Mouse (Mus musculus): ENCODE results near the gene Vmn1r26. TPM values are rescaled to one million over a fixed set of nuclear protein-coding genes. Genes with fewer than 3 reads are reported as not detected.

Gene Vmn1r26
- not detected in 2 replicates for total RNA-seq (2012; rRNA removed)
- polyA plus RNA-seq (2012; ENCODE audit: insufficient read depth in 1 of 2, insufficient read length in 2 of 2, low read depth in 1 of 2, low replicate concordance in 2 of 2, missing spikeins in 1 of 2), result not detected

GRCm38 (mm10) chr6:58015059-58015458 is at the start of gene Vmn1r26:
Gene Vmn1r26, minus strand, starts transcription at chr6:58015159.
- no peaks in the 10 kb centered on the region for H3K79me2 ChIP-seq (ENCODE audit: control insufficient read depth, insufficient read depth, low read length, poor library complexity)
- TF ChIP-seq GABPA (IDR thresholded peaks at IDR 0.05; ENCODE audit: low read depth, low read length), result no peak
- TF ChIP-seq ETS1 (IDR thresholded peaks at IDR 0.05; ENCODE audit: low read depth, low read length), result no peak
- TF ChIP-seq BHLHE40 (IDR thresholded peaks at IDR 0.05; ENCODE audit: borderline replicate concordance, low read depth, low read length), result no peak
- no peak for TF ChIP-seq MAX (IDR thresholded peaks at IDR 0.05; ENCODE audit: low read length)
- no peak for TF ChIP-seq MYC (IDR thresholded peaks at IDR 0.05; ENCODE audit: low read depth, low read length)
- no peak for TF ChIP-seq NRF1 (IDR thresholded peaks at IDR 0.05; ENCODE audit: insufficient read depth, low read depth, low read length, poor library complexity, severe bottlenecking)
- TF ChIP-seq MXI1 (IDR thresholded peaks at IDR 0.05; ENCODE audit: low read depth, low read length), result no peak
- no peak for TF ChIP-seq MYB (IDR thresholded peaks at IDR 0.05; ENCODE audit: low read depth, low read length)
- TF ChIP-seq POLR2A (IDR thresholded peaks at IDR 0.05; ENCODE audit: control insufficient read depth in 1 of 2, insufficient read depth in 1 of 2, low read depth in 1 of 2, low read length in 2 of 2, poor library complexity in 1 of 2), result no peak
- TF ChIP-seq EP300 (IDR thresholded peaks at IDR 0.05; ENCODE audit: low read depth in 1 of 2, low read length in 2 of 2), result no peak
- TF ChIP-seq MAZ (IDR thresholded peaks at IDR 0.05; ENCODE audit: low read depth, low read length), result no peak
- no peak for TF ChIP-seq CHD2 (IDR thresholded peaks at IDR 0.05; ENCODE audit: low read length)
- no peak for TF ChIP-seq E2F4 (IDR thresholded peaks at IDR 0.05; ENCODE audit: borderline replicate concordance, low read depth, low read length)
- TF ChIP-seq KAT2A (conservative IDR thresholded peaks at IDR 0.05; ENCODE audit: low read depth, low read length), result no peak
- TF ChIP-seq USF2 (IDR thresholded peaks at IDR 0.05; ENCODE audit: borderline replicate concordance in 1 of 2, insufficient read depth in 1 of 2, low read depth in 1 of 2, low read length in 2 of 2), result no peak
- TF ChIP-seq USF1 (IDR thresholded peaks at IDR 0.05; ENCODE audit: low read depth, low read length), result no peak
- TF ChIP-seq ZNF384 (IDR thresholded peaks at IDR 0.05; ENCODE audit: low read depth, low read length), result no peak
- no peak for TF ChIP-seq TAL1 (IDR thresholded peaks at IDR 0.05; ENCODE audit: low read length)
- TF ChIP-seq UBTF (IDR thresholded peaks at IDR 0.05; ENCODE audit: borderline replicate concordance, insufficient read depth, low read depth, low read length), result no peak
- TF ChIP-seq MAFK (IDR thresholded peaks at IDR 0.05; ENCODE audit: borderline replicate concordance, low read depth, low read length), result no peak
- H3K9ac ChIP-seq (ENCODE audit: control insufficient read depth, low read depth, low read length, poor library complexity, severe bottlenecking), result no peak within 1 kb of the TSS
- H3K27ac ChIP-seq (ENCODE audit: control insufficient read depth, low read depth, low read length), result no peak within 1 kb of the TSS
- H3K4me1 ChIP-seq (ENCODE audit: control insufficient read depth in 1 of 2, insufficient read depth in 2 of 2, low read length in 2 of 2), result no peaks in the 10 kb centered on the region
- H3K9me3 ChIP-seq (replicated peaks; ENCODE audit: insufficient read depth, low read length), result no peaks in the 10 kb centered on the region
- H3K36me3 ChIP-seq (ENCODE audit: control insufficient read depth in 1 of 2, insufficient read depth in 2 of 2, low read length in 2 of 2), result no peaks in the 10 kb centered on the region
- H3K27me3 ChIP-seq (ENCODE audit: control insufficient read depth in 1 of 2, insufficient read depth in 2 of 2, low read length in 2 of 2), result no peaks in the 10 kb centered on the region
- no peak for DNase-seq (ENCODE audit: low read depth, low spot score)
- H3K4me3 ChIP-seq (ENCODE audit: control insufficient read depth in 1 of 2, insufficient read depth in 1 of 2, low read depth in 2 of 2, low read length in 2 of 2), result no peak within 1 kb of the TSS

GRCm38 (mm10) chr6:58044025-58044424 is 29.1 kb upstream of the Vmn1r26 start:
- Histone ChIP-seq H3K9me3 (replicated peaks; ENCODE audit: insufficient read depth, low read length) (no peaks in the 10 kb centered on the region), H3K27me3 (ENCODE audit: control insufficient read depth in 1 of 2, insufficient read depth in 2 of 2, low read length in 2 of 2) (no peaks in the 10 kb centered on the region), H3K4me1 (ENCODE audit: control insufficient read depth in 1 of 2, insufficient read depth in 2 of 2, low read length in 2 of 2) (no peaks in the 10 kb centered on the region), H3K4me3 (ENCODE audit: control insufficient read depth in 1 of 2, insufficient read depth in 1 of 2, low read depth in 2 of 2, low read length in 2 of 2) (no peak overlapping the region), H3K36me3 (ENCODE audit: control insufficient read depth in 1 of 2, insufficient read depth in 2 of 2, low read length in 2 of 2) (no peaks in the 10 kb centered on the region), H3K79me2 (ENCODE audit: control insufficient read depth, insufficient read depth, low read length, poor library complexity) (no peaks in the 10 kb centered on the region), H3K9ac (ENCODE audit: control insufficient read depth, low read depth, low read length, poor library complexity, severe bottlenecking) (no peak overlapping the region), H3K27ac (ENCODE audit: control insufficient read depth, low read depth, low read length) (no peak overlapping the region)
- TF ChIP-seq ETS1 (IDR thresholded peaks at IDR 0.05; ENCODE audit: low read depth, low read length) (no peak), CHD1 (IDR thresholded peaks at IDR 0.05; ENCODE audit: low read depth, low read length) (no peak), TAL1 (IDR thresholded peaks at IDR 0.05; ENCODE audit: low read length) (no peak), UBTF (IDR thresholded peaks at IDR 0.05; ENCODE audit: borderline replicate concordance, insufficient read depth, low read depth, low read length) (no peak), ZKSCAN1 (IDR thresholded peaks at IDR 0.05; ENCODE audit: low read depth, low read length) (no peak), NELFE (IDR thresholded peaks at IDR 0.05; ENCODE audit: low read depth, low read length) (no peak), ELF1 (IDR thresholded peaks at IDR 0.05; ENCODE audit: low read depth, low read length) (no peak), ZC3H11A (IDR thresholded peaks at IDR 0.05; ENCODE audit: low read depth, low read length) (no peak), E2F4 (IDR thresholded peaks at IDR 0.05; ENCODE audit: borderline replicate concordance, low read depth, low read length) (no peak), MYB (IDR thresholded peaks at IDR 0.05; ENCODE audit: low read depth, low read length) (no peak), SIN3A (IDR thresholded peaks at IDR 0.05; ENCODE audit: low read length) (no peak), RAD21 (IDR thresholded peaks at IDR 0.05; ENCODE audit: low read depth, low read length) (no peak), MXI1 (IDR thresholded peaks at IDR 0.05; ENCODE audit: low read depth, low read length) (no peak), MAX (IDR thresholded peaks at IDR 0.05; ENCODE audit: low read length) (no peak)
- no peak for DNase-seq (ENCODE audit: low read depth, low spot score)
